Mouse (Mus musculus) adrenal gland, adult 8-10 months (tissue): ENCODE measurements at regions not wholly inside any gene's neighbourhood (a gene's known extent, or its start where the extent isn't known, plus 50 kb on each side); places are given as distances from the start of the nearest gene placed in this dataset.

Experiments
- DNase-seq: peaks from one replicate; pipeline ENCODE4 v3.0.0; 2022

DNA sequence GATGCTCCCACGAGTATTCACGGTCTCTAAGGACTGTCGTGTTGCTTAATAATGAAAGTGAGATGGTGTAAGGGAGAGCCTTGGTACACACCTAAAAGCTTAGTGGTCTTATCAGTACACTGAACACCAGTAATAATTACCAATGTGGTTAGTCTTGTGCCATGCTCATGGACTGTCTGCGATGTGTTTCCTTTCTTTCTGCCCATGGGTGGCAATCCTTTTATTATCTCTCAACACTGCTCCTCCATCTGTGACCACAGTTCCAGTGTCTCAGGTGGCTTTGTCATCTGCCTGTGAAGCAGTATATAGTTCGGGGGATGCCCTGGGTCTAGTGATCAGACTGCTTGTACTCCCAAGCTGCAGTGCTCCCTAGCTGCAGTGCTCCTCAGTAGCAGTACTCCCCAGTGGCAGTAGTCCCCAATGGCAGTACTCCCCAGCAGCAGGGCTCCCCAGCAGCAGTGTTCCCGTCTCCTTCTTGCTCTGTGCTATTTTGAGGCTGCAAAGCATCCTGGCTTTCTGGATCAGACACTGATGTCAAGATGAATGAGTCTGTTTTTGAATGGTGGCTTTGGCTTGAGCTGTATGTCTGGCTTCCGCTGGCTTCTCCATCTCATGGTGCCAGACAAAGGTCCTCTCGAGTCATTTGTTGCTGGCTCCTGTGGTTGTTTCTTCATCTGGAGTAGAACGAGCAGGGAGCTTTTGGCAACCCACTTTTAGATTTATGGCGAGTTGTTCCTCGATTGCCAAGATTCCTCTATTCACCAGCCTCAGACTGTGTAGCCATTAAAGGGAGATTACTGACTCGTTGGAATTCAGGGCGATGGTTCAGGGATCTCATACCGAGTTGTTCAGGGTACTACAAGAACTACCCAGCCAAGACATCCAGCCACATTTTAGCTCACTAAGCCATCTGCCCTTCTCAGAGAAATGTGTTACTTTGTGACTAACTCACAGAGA, 88.4 kb upstream of the Plxnc1 start:
- no peak for DNase-seq

DNA sequence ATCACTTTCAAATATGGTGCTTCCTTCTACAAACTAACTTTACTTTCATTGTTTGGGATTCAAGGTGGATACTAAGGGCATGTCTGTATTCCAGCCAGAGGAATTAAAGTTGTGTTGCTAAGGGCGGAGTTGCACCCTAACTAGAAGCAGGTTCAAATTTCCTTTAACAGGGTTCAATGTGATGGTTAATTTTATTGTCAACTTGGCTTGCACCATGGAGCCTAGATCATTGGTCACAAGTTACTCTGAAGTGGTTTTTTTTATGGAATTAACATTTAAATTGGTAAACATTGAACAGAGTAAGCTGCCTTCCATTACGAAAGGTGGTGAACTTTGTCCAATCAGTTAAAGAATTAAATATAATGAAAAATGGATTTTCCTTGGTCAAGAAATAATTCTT, 86.7 kb upstream of the Plxnc1 start:
- no peak for DNase-seq

DNA sequence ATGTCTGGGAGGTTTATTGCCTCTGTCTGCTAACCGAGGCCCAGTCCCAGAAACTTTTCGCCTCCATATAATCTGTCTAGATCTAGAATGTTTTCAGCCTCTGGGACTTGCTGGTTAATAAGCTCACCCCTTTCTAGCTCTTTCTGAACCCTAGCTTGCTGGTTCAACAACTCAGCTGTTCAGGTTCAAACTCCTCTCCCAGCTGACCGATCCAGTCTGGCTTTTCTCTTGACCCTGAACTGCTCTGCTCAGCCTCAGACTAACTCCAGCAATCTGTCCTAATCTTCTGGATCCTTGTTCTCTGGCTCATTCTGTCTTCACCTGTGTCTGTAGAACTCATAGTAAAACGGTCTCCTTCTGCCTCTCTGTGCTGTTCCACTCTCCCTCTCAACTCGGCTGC, 86.2 kb upstream of the Plxnc1 start:
- DNase-seq = no peak

DNA sequence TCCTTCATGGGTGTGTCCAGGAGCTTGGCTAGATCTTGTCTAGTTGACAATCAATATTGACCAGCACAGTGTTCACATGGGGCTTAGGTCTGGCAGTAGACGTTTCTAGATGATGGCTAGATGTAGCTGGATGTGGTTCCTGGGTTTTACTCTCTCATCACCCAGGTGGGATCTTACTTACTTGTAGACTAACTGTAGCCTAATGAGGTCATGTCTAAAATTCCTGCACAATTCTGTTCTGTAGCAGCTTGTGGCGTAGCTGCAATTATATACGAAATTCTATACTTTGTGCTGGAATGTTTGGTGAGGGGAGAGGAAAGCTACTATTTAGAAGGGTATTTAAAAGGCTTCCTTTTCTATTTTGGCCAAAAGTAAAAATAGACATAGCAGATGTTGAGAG, 84.9 kb upstream of the Plxnc1 start:
- no peak for DNase-seq

DNA sequence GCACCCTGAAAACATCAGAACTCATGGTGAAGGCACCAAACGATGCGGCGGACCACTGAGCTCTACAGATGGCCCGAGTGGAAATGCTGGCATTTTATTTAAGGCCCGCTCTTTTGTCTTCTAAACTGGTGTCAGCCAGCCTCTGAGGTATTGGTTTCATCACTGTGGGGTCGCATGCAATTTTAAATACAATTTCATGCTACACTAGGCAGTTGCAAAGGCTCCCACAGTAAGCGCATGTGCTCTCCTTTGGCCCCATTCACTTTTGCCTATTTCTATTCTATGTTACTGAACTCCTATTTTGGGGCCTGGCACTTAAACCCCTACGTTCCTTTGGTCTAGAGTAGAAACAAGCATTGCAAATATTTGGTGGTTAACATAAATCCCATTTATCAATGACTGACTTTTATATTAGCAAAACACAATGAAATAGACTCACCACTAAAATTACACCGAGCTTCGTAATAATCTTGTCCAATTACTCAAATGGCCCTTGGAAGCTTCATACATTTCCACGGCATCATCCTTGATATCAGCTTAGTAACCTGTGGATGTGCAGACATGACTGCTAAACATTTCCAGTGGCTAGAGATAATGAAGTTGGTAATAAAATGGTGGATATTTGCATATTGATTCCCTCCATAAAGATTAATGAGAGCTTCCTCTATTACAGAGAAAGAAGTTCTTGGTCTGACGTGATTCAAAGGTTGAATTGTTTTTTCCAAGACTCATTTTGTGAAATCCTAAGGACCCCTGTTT, 81.1 kb upstream of the Plxnc1 start:
- no peak for DNase-seq

DNA sequence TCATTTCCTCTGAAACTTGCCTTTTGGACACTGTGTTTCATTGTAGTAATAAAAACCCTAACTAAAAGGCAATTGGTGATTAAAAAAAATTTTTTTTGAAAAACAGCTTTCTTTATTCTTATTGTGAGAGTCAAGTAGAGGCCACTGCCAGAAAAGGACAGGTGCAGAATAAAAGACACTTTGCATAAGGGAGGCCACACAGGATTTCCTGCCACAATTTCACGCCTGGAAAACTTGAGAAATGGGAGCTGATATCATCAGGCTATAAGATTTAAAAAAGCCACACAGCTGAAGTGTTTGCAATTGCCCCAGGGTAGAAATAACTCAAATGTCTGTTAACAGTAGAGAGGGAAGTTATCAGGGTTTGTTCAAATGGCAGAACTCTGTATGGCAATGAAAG, 76.6 kb upstream of the Plxnc1 start:
- DNase-seq = no peak

DNA sequence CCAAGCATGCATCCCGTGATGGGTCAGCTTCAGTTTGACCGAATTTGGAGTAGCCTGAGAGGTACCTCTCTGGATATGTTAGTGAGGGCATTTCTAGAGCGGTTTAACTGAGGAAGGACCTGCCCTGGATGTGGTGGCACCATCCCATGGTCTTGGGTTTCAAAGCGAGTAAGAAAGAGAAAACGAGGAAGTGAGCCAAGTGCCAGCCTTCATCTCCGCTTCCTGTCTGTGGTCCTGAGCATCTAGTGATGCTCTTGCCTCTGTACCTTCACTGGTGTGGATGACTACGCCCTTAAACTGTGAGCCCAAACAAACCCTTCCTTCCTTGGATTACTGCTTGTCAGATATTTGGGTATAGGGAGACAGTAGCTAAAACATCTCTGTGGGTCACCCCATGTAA, 72.3 kb upstream of the Plxnc1 start:
- no peak for DNase-seq

DNA sequence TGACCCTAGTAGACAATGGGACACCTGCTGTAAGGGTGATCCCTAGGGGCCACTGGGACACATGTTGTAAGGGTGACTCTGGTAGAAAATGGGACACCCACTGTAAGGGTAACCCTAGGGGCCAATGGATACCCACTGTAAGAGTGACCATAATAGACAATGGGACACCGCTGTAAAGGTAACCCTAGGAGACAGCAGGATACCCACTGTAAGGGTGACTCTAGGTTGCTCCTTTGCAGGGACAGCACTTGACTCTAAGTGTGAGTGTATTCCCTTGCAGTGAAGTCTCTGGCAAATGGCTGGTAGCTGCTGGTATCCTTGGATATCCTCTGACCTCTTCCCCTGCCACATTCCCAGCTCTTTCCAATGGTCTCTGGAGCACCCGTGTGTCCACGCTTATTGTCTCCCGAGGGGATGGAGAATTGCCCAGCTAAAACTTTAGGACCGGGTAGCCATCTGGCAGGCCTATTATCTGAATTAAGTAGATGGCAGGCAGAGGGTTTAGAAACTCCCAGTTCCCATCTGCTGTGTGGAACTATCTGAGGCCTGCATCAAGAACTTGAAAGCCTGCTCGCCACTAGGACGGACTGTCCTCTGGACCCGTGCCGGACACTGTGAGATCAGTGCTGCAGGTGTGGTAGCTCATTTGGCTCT, 70.8 kb upstream of the Plxnc1 start:
- DNase-seq = no peak

DNA sequence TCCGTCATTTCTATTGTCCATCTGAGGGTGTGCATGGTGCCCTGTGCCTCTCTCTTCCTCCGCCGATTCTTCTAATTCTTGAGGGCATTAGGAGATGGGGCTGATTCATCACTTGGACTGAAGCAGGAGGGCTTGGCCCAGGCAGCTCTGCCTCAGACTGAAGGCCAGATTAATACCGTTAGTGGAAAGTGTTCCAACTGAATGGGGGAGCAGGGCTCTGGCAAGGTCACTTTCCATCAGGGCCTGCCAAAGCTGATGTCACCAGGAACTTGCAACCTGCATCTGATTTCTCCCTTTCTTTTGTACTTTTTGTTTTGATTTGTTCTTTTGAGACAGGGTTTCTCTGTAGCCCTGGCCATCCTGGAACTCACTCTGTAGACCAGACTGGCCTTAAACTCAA, 69.3 kb upstream of the Plxnc1 start:
- peak; percentile 84 for DNase-seq

DNA sequence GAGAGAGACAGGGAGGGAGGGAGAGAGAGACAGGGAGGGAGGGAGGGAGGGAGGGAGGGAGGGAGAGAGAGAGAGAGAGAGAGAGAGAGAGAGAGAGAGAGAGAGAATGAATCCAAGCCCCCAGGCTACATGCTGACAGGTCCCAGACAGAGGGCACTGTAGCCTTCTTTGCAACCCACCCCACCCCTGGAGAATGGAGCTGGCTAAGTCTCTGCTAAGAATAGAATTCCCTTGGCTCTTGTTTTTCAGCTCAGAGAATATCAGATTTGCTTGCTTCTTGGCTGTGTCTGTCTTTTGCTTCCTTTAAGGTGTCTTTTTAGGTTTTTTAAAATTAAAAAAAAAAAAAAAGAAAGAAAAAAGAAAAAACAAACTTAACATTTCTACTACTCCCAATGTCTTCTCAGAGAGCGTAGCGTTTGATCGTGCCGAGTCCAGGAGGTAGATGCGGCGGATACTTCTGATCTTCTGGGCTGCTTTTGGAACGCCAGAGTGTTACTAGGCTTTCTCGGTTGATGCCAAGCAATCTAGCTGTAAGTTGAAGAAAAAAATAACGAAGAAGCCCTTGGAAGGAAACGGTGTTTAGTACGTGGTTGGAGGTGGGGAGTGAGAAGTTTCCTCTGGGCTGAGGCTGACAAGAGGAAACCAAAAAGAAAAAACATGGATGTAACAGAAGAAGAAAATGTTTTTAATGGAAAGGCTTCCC, 68.7 kb upstream of the Plxnc1 start:
- DNase-seq = no peak

DNA sequence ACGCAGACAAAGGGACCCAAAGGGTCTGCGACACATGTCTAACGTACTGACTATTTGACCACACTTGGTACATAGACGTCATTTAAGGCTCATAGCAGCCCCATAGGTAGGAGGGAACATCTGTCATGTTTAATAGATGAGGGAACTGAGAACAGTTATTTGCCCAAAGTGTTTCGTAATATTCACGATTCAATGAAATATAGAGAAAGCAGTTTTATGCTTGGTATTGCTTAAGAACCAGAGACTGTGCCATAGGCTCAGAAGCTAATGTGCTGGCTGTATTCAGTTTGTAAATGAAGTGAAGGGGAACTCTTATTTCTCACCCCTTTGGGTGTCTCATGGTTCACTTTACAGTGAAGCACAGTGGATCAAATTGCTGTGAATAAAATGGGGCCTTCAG, 65.7 kb upstream of the Plxnc1 start:
- DNase-seq = no peak

DNA sequence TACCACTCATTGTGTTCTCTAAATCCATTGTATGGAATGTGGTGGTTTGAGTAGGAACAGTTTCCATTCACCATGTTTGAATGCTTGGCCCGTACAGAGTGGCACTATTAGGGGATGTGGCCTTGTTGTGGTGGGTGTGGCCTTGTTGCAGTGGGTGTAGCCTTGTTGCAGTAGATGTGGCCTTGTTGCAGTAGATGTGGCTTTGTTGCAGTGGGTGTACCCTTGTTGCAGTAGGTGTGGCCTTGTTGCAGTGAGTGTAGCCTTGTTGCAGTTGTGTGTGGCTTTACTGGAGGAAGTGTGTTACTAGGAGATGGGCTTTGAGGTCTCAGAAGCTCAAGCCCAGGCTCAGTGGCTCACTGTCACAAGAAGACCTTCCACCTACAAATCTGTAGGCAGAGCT, 64.4 kb upstream of the Plxnc1 start:
- no peak for DNase-seq

DNA sequence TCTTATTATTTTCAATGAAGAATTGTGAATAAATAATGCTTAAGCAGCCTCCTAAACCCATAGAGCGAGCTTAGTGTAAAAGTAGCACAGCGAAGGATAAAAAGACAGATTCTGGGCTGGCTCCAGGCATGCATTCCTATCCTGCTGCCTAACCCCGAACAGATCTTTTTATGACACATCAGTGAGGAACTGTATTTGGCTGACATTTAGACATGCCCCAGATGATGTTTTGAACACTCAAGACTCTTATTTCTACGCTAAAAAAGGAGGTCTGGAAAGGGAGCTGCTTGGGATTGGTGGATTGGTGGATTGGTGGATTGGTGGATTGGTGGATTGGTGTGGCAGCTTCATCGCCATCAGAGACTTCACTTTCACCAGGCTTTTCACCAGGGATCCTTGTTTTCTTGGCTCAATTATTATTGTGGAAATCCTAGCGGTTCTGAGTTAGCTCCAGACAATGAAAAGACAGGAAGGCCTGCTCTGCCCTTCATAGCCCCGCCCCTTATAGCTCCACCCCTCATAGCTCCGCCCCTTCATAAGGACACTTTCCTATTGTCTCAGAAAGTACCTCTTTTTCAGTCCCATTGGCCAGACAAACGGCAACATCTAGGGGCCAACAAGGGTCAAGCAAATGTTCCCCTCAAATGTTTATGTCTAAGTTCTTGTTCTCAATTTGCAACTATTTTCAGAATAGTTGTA, 59.6 kb upstream of the Plxnc1 start:
- DNase-seq = no peak

DNA sequence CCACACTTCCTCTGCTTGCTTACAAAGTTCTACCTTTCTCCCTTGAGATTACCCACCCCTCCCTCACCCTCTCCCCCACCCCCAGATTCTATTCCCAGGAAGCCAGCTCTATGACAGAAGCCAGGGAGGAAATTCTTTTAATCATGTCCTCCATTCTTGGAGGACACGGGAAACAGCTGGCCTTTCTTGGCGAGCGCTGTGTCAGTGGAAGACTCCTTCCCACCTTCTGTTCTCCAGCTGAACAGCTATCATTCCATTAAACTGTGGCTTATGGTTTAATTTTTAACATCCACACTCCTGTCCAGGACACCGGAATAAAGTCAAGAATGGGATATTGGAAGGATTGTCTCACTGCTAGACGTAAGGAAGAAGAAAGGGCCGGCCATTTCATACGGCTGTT, 59.0 kb upstream of the Plxnc1 start:
- DNase-seq = no peak

DNA sequence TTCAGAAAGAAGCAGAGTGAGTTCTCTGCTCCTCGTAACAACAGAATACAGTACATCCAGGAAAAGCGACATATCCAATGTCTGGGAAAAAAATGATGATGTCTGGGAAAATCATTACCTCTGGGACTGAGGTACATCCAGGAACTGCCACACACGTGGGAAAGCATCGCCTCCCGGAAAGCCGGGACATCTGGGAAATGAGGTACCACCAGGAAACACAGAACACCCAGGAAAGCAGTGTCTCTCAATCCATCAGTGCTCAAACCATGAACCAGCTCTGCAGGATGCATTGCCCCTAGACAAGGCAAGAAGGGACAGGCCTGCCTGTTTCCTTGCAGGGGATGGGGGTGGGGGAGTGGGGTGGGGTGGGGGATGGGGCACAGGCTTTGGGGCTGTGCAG, 57.0 kb upstream of the Plxnc1 start:
- no peak for DNase-seq

DNA sequence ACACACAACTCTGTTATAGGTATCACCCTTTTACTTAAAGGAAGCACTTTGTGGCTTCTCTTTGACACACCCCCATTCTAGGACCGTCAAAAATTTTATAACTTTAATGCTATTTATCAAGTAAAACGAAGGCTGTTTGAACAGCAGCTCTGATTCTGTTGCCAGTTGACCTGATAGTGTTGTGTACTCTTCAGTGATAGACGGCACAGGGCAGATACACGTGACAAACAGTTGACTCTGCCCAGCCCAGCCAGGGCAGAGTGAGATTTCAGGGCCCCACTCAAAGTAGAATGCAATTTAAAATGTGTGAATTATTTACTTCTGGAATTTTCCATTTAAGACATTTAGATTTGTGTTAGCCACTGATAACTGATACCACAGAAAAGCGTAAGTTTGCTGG, 55.1 kb upstream of the Plxnc1 start:
- no peak for DNase-seq
